Mouse (Mus musculus) neural tube, embryonic 11.5 days (tissue): ENCODE data around the gene Elovl7. TPM values are rescaled to one million over a fixed set of nuclear protein-coding genes. Genes with fewer than 3 reads are reported as not detected.

ENCODE experiments used
- ATAC-seq: fragments of 200-750 bp; cut with Nextera tagmentation; 2 replicates; pipeline ENCODE4 v1.8.0; 2017; ENCODE audit warnings: moderate number of reproducible peaks, mild to moderate bottlenecking, moderate TSS enrichment, moderate library complexity; ENCODE audit not compliant: insufficient read depth, low FRiP score, low TSS enrichment
- DNase-seq: peaks from one replicate; pipeline ENCODE4 v3.0.0-alpha.2; 2015; ENCODE audit warnings: low spot score
- H3K27ac ChIP-seq: fragments of 300-500 bp; sonication (generic); 2 replicates; pipeline ENCODE4 v1.5.1; 2014; ENCODE audit warnings: low read depth, mild to moderate bottlenecking, low read length
- H3K27me3 ChIP-seq: fragments of 300-500 bp; sonication (generic); 2 replicates; pipeline ENCODE4 v1.6.1; 2014; ENCODE audit warnings: mild to moderate bottlenecking, low read length, mixed read lengths; ENCODE audit not compliant: control insufficient read depth, insufficient read depth
- H3K36me3 ChIP-seq: fragments of 300-500 bp; sonication (generic); 2 replicates; pipeline ENCODE4 v1.6.1; 2014; ENCODE audit warnings: mild to moderate bottlenecking, low read length, moderate library complexity, mixed read lengths; ENCODE audit not compliant: control insufficient read depth, insufficient read depth
- H3K4me1 ChIP-seq: fragments of 300-500 bp; sonication (generic); 2 replicates; pipeline ENCODE4 v1.6.1; 2014; ENCODE audit warnings: low read length, mixed read lengths; ENCODE audit not compliant: control insufficient read depth, insufficient read depth
- H3K4me2 ChIP-seq: fragments of 300-500 bp; sonication (generic); 2 replicates; pipeline ENCODE4 v1.6.1; 2014; ENCODE audit warnings: low read depth, mild to moderate bottlenecking, moderate library complexity
- H3K4me3 ChIP-seq: fragments of 300-500 bp; sonication (generic); 2 replicates; pipeline ENCODE4 v1.5.1; 2014; ENCODE audit warnings: low read depth, low read length
- H3K9ac ChIP-seq: fragments of 300-500 bp; sonication (generic); 2 replicates; pipeline ENCODE4 v1.6.1; 2014; ENCODE audit warnings: mild to moderate bottlenecking, low read length
- H3K9me3 ChIP-seq: fragments of 300-500 bp; sonication (generic); 2 replicates; pipeline ENCODE4 v1.6.1; 2016; ENCODE audit warnings: low read length; ENCODE audit not compliant: control insufficient read depth
- WGBS: fragments of 180-500 bp; shearing (Covaris S2); extraction: QIAGEN DNeasy Blood & Tissue Kit; methylation state at CpG from one replicate; pipeline ENCODE4 v1.1.7; 2014; 5-methylcytosine and 5-hydroxymethylcytosine counted together
- polyA plus RNA-seq: library from polyadenylated mRNA; unstranded; fragments of >200 nt; fragmentation: Nextera tagmentation; extraction: Ambion mirVana; gene quantifications from 2 replicates; pipeline ENCODE4 v1.2.1, GENCODE M21; 2014

Gene Elovl7
- polyA plus RNA-seq, 1 experiment from 2014 or later, result 1.2 TPM

DNA sequence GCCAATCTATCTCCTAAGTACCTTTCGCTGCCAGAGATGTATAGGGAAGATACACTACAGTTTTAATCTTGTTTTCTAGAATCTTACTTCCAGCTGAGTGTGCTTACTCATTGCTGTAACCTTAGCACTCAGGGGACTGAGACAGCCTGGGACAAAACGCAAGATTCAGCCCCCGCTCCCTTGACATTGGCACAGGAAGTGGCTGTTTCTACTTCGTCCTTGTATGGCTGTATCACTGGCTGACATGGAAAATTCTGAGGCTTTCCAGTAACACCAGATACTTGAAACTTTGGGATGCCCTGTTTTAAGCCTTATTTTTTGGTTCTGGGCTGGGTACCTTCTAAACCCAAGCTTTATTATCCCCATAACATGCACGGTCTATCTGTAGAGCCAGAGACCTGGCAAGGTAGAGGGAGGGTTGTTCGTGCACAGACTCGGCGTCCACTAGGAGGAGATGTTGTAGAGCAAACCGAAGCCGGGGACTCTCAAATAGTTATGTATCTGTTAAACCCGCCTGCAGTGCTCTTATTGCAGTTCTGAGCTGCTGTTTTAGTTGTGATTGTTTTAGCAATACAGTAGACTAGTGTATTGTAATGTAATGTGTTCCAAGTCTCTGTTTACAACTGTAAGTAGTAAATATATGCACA is 23.0 kb upstream of the Elovl7 start:
- H3K4me2 ChIP-seq, result no peak overlapping the region
- no peaks in the 10 kb centered on the region for H3K27me3 ChIP-seq
- no peak overlapping the region for H3K4me3 ChIP-seq
- H3K27ac ChIP-seq, result no peak overlapping the region
- H3K36me3 ChIP-seq, result peaks cover 3% of the 10 kb centered on the region; the same call in 1 of the 2 replicates
- no peaks in the 10 kb centered on the region for H3K4me1 ChIP-seq
- 62% methylated on average over 11 of the region's 11 CpGs for WGBS
- DNase-seq, result peak; percentile 57
- no peaks in the 10 kb centered on the region for H3K9me3 ChIP-seq
- ATAC-seq, result no peak
- no peak overlapping the region for H3K9ac ChIP-seq

GRCm38 (mm10) chr13:108195474-108195873 is 18.7 kb upstream of the Elovl7 start:
- WGBS, result 92% methylated on average over 6 of the region's 6 CpGs
- Histone ChIP-seq H3K4me1 (no peaks in the 10 kb centered on the region), H3K9ac (no peak overlapping the region), H3K4me2 (no peak overlapping the region), H3K9me3 (no peaks in the 10 kb centered on the region), H3K36me3 (peaks cover 3% of the 10 kb centered on the region; the same call in 1 of the 2 replicates), H3K27ac (no peak overlapping the region), H3K4me3 (no peak overlapping the region), H3K27me3 (no peaks in the 10 kb centered on the region)
- no peak for ATAC-seq
- DNase-seq, result no peak

GRCm38 (mm10) chr13:108204857-108205256 is 9.3 kb upstream of the Elovl7 start:
- ATAC-seq, result no peak
- H3K36me3 ChIP-seq, result no peaks in the 10 kb centered on the region
- H3K27me3 ChIP-seq, result no peaks in the 10 kb centered on the region
- no peak overlapping the region for H3K27ac ChIP-seq
- no peaks in the 10 kb centered on the region for H3K9me3 ChIP-seq
- H3K4me3 ChIP-seq, result no peak overlapping the region
- no peak overlapping the region for H3K9ac ChIP-seq
- no peaks in the 10 kb centered on the region for H3K4me1 ChIP-seq
- no peak overlapping the region for H3K4me2 ChIP-seq
- 93% methylated on average over 3 of the region's 3 CpGs for WGBS
- DNase-seq, result no peak

GRCm38 (mm10) chr13:108207447-108207846 is 6.8 kb upstream of the Elovl7 start:
- Histone ChIP-seq H3K27me3 (no peaks in the 10 kb centered on the region), H3K4me1 (no peaks in the 10 kb centered on the region), H3K4me2 (no peak overlapping the region), H3K36me3 (no peaks in the 10 kb centered on the region), H3K9me3 (no peaks in the 10 kb centered on the region), H3K4me3 (no peak overlapping the region), H3K9ac (no peak overlapping the region), H3K27ac (no peak overlapping the region)
- DNase-seq (no peak), ATAC-seq (no peak)
- 80% methylated on average over 2 of the region's 2 CpGs for WGBS

DNA sequence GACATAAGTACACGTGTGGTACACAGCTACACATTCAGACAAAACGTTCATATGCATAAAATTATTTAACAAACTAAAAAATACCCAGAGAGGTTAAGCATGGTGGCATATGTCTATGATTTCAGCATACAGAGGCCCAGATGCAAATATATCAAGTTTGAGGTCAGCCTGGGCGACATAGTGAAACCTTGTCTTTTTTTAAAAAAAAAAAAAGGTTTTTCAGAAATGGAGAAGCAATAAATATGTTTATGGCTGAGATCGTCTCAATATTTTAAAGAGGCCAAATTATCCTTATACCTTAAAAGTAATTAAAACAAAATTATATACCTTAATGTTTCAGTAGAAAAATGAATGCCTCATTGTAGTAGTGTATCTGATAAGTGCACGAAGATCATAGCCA is 6.1 kb upstream of the Elovl7 start:
- Histone ChIP-seq H3K27me3 (peaks cover under 1% of the 10 kb centered on the region; the same call in 1 of the 2 replicates), H3K4me1 (no peaks in the 10 kb centered on the region), H3K9ac (no peak overlapping the region), H3K4me3 (no peak overlapping the region), H3K4me2 (no peak overlapping the region), H3K9me3 (no peaks in the 10 kb centered on the region), H3K27ac (no peak overlapping the region), H3K36me3 (no peaks in the 10 kb centered on the region)
- WGBS, result 75% methylated on average over 5 of the region's 5 CpGs
- DNase-seq (no peak), ATAC-seq (no peak)

DNA sequence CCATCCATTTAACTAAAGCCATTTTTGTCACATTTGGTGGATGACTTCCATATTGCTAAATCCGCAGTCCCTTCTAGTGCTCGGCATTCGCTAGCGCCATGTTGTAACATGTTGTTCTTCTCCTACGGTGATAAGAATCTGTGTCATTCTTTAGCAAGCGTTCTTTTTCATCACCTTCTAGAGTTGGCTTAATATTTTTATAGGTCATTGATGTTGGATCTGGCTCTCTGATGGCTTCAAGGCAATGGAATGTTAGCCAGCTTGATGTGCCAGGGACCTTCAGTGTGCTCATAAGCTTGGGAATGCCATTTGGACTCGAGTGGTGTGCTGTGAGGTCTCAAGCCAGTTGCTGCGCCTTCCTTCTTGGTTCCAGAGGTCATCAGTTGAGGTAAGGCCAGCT is 3.2 kb upstream of the Elovl7 start:
- ATAC-seq (no peak), DNase-seq (no peak)
- no peak overlapping the region for H3K9ac ChIP-seq
- no peak overlapping the region for H3K4me2 ChIP-seq
- no peak overlapping the region for H3K27ac ChIP-seq
- H3K4me3 ChIP-seq, result no peak overlapping the region
- H3K9me3 ChIP-seq, result no peaks in the 10 kb centered on the region
- H3K36me3 ChIP-seq, result no peaks in the 10 kb centered on the region
- peaks cover 26% of the 10 kb centered on the region for H3K27me3 ChIP-seq
- H3K4me1 ChIP-seq, result no peaks in the 10 kb centered on the region
- 88% methylated on average over 8 of the region's 8 CpGs for WGBS

- Histone ChIP-seq H3K9ac (no peak overlapping the region), H3K4me2 (no peak overlapping the region), H3K9me3 (no peaks in the 10 kb centered on the region), H3K4me1 (no peaks in the 10 kb centered on the region), H3K4me3 (no peak overlapping the region), H3K27me3 (peaks cover 30% of the 10 kb centered on the region), H3K36me3 (no peaks in the 10 kb centered on the region), H3K27ac (no peak overlapping the region)
- no peak for DNase-seq
- no peak for ATAC-seq
- WGBS, result 54% methylated on average over 5 of the region's 5 CpGs
These were observed 1.7 kb upstream of the Elovl7 start for GRCm38 (mm10) chr13:108212397-108213018.

GRCm38 (mm10) chr13:108214485-108215107 is 392 bp downstream of the Elovl7 start:
- no peaks in the 10 kb centered on the region for H3K9me3 ChIP-seq
- no peaks in the 10 kb centered on the region for H3K4me1 ChIP-seq
- peak overlapping the region; percentile 64 for H3K9ac ChIP-seq
- H3K4me3 ChIP-seq, result peak overlapping the region; percentile 72
- H3K4me2 ChIP-seq, result peak overlapping the region; percentile 100
- H3K27me3 ChIP-seq, result peaks cover 30% of the 10 kb centered on the region
- peak; percentile 31; the same call in 1 of the 2 replicates for ATAC-seq
- peak; percentile 43 for DNase-seq
- H3K27ac ChIP-seq, result no peak overlapping the region
- under 1% methylated on average over 37 of the region's 50 CpGs for WGBS
- H3K36me3 ChIP-seq, result no peaks in the 10 kb centered on the region
